Mouse (Mus musculus): ENCODE data around the gene Zfp541.

Zfp541 gene

DNA sequence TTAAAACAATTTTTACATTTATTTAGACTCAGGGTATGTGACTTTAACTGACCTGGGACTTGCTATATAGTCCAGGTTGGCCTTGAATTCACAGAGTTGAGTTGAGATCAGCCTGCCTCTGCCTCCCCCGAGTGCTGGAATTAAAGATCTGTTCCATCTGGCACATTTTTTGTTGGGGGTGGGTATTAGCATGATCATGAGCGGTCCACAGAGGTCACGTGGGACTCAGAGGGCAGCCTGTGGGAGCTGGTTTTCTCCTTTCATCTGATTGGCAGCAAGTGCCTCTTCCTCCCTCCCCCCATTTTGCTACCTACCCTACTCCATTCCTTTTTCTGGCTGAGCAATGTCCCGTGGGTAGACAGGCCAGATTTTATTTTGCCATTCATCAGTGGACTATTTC is 19.0 kb downstream of the Zfp541 start:
- no peak for DNase-seq (ENCODE audit: low read depth)

DNA sequence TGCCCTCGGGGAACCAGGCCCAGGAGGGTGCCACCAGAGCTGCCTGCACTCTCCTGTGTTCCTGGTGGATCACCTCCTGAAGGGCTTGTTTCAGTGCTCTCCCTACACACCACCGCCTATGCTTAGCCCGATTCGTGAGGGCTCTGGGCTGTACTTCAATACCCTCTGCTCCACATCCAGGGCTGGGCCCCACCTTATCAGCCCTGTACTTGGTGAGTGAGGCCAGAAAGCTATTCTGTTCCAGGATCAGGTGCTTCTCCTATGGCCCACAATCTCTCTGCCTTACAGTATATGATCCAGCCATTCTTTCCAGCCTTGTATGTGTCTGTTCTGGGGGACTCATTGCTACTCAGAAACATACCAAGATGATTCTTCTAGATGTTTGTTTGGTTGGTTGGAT is 21.7 kb downstream of the Zfp541 start:
- no peak for DNase-seq (ENCODE audit: low read depth)

DNA sequence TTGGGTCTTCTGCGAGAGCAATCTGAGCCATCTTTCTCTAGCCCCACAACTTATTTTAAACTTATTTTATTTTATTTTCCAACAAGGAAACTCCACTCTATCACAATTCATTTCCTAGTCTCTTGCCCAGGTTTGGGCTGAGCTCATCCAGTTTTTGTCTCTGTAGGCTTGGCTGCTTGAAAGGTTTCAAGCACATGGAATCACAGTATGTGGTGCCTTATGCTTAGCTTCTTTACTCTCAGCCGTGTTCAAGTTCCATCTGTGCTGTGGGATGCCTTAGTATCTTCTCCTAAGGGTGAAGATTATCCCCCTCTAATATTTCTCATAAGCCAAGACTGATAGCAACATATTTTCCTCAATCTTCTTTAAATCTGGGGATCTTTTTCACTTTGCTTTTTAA is 26.0 kb downstream of the Zfp541 start:
- DNase-seq (ENCODE audit: low read depth) = no peak

DNA sequence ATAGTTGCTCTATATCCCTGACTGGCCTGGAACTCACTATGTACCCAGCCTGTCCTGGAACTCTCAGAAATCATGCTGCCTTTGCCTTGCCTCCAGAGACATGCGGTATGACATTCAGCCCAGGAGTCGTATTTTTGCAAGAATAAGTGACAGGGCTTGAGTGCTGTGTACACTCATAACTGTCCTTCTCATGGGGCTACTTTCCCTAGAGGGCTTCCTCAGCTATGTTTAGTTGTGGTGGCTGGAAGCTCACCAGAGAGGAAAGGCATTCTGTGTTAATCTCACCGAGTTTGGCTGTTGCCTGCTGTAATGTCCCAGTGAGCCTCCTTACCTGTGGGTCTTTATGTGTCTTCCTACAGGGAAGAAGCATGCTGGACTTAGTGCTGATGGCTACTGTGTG is 33.0 kb downstream of the Zfp541 start:
- no peak for DNase-seq (ENCODE audit: low read depth)

DNA sequence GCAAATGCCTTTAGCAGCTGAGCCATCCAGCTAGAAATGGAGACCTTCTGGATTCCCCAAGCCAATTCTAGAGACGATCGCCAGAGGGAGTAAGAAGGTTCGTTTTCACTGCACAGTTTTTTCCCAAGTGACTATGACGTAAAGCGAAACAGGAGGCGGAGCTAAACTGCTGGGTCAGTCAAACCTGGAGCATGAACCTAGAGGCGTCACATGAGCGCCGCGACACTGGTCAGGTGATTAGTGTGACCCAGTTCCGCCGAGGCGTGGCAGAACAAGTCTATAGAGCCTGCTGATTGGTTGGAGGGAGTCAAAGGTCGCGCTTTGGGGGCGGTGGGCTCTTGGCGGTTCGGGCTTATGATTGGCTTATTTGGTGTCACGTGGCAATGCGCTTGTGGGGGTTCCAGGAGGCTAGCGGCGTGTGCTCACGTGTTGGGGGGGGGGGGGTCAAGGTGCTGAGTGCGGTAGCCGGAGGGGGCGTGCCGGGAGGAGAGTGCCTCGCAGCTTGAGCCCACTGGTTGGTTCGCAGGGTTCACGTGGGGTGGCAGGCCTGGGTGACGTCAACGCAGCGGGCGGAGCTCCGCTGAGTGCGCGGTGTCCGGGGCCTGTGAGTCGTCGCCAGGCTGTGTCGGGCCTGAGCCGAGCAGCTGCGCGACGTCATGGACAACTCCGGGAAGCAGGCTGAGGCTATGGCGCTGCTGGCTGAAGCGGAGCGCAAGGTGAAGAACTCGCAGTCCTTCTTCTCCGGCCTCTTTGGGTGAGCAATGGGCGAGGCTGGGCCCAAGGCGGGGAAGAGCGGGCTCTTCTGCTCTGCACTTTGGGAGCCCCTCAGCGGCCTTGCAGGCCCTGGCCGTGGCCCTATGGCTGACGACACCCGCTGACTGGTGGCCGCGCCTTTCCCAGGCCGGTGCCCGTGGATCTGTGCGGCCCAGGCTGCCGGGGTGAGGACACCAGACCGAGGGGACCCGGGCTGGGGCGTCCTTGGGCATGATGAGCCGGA is 36.7 kb downstream of the Zfp541 start, which contains the start of gene Napa:
Gene Napa, plus strand, starts transcription at position 438 of the 997 bp plus-strand sequence.
- DNase-seq (ENCODE audit: low read depth) = peak; percentile 100

DNA sequence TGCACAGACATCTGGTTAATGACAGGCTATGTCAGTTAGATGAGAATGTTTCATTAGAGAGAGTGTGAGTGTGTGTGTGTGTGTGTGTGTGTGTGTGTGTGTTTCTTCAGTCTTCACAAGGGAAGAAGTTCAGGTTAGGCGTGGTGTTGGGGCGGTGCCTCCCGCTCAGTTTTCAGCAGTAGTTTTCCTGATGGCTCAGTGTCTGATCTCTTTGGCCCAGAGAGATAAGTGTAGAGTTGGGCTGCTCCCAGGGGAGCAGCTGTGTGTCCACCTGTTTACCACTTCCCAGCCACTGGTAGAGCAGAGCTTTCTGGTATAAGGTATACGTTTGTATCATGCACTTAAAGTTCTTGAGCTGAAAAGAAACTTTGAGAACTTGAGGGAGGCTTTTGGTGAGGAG is 38.3 kb downstream of the Zfp541 start:
- DNase-seq (ENCODE audit: low read depth) = no peak

DNA sequence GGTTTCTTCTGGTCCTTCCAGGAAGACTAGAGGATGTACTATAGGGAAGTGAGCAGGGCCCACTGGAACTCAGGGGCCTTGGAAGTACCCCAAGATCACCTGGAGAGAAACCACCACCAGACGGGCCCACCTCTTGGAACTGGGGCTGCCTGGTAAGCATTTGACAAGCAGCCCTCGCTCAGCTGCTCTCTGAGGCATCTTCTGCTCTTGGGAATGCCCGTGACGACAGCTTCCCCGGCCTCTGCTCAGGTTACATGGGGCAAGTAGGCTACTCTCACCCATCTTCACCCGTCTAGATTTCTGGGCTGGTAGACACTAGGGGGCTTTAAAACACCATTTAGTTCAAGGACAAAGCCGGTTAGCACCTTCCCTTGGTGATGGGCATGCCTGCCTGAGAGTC is 39.5 kb downstream of the Zfp541 start:
- no peak for DNase-seq (ENCODE audit: low read depth)

DNA sequence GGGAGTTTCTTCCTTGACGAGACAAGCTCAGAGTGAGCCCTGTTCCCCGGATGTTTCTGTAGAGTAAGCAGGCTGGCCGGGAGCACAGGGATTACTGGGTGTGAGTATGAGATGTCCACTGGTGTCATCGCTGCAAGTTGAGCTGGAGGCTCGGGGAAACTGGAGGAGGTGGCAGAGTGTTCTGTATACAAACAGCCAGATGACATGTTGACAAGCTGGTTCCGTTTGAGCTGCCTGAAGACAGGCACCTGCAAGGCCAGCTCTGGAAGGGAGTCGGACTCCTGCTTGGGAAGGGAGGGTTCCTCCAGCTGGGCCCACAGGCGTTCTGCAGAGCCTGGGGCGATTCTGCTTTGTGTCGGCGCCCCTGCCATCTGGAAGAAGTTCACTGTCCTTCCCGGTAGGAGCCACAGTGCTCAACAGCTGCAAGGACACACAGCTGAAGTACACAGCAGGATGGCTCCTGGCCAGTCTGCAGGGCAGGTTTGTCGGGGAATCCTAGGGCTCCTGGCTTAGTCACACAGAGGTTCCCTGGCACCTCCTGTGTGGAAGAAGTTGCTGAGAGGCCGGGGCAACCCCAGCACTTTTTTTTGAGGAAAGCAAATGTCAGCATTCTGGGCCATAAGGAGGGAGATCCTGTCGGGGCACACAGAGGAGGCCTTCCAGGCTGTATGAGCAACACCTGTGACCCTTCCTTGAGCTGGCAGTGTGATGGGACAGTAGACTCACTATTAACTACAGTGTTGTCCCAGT is 40.3 kb downstream of the Zfp541 start:
- no peak for DNase-seq (ENCODE audit: low read depth)

DNA sequence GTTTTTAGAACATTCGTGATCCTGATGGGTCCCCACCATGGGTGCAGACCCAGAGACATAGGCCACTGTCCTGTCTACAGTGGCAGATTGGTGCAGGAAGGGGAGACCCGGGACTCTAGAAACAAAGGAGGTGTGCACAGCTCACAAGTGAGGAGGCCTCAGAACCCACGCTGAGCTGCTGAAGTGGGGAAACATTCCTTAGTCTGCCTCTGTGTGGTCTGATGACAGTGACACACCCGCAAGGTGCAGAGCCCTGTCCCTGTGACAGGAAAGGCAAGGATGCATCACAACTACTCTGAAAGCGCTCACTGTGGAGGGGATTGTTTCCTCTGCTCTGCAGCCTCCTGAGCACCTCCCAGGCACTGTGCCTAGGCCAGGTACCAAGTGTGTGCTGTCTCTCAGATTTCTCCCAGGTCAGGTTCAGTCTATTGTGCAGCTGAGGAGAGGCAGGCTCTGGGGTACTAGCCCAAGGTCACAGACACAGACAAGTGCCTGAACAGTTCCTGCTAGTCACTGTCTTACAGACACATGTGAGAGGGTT is 41.1 kb downstream of the Zfp541 start:
- no peak for DNase-seq (ENCODE audit: low read depth)

DNA sequence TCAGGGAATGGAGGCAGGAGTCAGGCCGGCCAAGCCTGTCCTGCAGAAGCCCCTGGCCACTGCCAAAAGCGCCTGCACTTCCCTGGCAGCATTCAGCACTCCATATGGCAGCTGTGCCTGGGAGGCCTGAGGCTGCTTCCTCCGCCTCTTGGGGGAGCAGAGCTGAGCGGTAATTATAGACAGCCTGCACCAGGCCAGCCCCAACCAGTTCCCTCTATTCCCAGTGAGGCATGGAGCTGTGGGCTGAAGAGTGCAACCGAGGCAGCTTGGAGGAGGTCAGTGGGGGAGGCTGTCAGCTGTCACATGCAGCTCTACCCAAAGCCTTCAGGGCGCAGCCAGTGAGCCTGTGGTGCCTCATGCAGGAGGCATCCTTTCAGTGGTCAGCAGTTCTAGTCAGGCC is 42.1 kb downstream of the Zfp541 start:
- DNase-seq (ENCODE audit: low read depth) = peak; percentile 64

DNA sequence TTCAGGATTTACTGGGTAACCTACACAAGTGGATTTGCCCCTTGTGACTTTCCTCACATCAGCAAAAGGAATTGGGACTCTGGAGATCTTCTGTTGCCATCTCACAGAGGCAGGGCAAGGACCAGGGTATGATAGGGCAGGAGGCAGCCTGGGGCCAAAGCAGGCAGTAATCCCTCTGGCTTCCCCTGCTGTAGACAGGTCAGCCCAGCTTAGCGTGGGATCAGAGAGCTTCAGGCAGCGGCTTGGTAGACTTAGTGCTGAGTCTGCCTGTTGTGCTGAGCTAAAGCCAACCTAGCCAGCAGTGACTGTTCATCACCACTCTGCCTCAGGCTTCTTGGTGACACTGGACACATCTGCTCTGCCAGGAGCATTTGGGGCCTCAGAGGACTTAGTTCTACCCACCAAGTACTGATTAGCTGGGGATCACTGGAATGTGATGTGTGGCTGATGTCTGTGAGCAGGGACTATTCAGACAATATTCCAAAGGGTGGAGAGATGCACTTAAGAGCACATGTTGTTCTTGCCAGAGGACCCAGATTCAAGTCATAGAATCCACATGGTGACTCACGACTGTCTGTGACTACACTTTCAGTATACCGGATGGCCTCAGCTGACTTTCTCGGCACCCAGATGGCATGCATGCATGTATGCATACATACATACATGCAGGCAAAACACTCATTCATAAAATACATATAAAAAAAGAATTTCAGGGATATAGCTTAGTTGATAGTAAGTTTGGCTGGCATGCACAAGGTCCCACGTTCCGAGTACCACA is 43.2 kb downstream of the Zfp541 start:
- DNase-seq (ENCODE audit: low read depth) = no peak

DNA sequence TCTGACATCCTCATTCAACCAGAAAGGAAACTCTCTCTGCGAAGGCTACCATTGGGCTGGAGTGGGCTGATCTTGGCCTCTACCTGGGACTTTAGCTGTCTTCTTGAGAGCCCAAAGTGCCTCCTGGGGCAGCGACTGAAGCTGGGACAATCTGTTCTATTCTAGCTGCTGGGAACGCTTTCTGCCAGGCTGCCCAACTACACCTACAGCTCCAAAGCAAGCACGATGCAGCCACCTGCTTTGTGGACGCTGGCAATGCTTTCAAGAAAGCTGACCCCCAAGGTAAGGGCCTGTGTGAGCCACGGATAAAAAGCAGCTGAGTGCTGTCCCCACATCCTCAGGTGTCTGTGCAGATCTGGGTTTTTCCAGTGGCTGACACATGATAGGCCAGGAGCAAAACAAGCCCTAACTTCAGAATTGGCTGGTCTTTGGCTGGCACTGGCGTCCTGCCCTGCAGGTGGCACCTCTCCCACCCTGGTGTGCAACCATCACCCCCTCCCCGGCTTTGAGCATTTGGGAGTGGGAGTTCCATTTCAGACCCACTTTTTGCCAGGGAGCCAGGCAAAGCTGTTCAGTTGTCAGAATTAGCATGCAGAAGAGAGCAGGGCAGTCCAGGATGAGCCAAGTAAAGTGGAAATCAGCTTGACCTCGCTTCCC is 47.4 kb downstream of the Zfp541 start:
- DNase-seq (ENCODE audit: low read depth) = no peak

DNA sequence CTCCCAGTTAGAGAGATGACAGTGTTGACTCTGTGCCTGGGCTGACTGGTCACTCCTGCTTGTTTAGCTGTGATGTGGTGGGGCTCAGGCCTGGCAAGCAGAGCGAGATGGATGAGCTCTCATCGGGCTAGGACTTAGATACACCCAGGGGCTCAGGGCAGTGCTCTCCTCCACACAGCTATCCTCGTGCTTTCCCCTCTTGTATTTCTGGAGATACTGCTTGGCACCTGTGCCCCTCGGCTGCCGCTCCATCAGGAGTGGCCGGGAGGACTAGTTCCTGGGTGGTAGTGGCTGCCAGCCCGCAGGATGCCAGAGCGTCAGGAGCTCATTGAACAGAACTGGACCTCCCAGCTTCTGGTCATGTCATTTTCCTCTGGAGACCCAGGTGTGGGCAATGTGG is 48.5 kb downstream of the Zfp541 start:
- DNase-seq (ENCODE audit: low read depth) = no peak

DNA sequence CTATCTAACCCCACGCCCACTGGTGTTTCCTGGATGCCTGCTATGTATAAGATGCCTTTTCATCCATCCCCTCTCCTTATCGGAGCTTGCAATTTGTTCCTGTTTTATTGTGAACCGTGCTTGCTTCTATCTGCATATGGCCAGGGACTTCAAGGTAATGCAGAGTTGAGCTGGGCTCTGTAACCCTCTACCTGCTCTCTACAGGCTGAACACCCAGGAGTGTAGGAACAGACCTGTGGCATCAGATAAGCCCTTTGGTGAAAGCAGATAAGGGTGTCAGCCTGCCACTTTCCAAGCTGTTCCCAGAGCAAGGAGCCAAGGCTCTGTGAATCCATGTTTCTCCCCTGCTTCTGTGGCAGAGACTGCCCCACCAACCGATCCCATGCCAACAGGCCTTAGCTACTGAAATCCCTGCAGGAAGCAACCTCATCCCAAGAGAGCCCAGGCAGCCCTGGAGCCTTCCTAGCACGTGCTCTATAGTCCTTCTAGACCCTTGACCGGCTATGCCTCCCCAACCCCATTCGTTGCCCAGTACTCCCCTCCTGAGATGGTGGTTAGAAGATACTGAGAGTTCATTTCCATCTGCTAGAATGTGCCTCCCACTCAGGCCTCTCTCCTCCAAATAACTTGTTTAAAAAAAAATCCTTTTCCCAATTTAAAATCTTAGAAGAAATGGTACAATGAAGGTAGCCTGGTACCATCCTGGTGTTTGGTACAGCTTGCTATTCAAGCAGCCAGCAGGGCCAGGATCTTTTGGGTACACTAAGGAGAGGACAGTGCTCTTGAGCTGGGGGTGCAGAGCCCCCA is 49.9 kb downstream of the Zfp541 start:
- no peak for DNase-seq (ENCODE audit: low read depth)

DNA sequence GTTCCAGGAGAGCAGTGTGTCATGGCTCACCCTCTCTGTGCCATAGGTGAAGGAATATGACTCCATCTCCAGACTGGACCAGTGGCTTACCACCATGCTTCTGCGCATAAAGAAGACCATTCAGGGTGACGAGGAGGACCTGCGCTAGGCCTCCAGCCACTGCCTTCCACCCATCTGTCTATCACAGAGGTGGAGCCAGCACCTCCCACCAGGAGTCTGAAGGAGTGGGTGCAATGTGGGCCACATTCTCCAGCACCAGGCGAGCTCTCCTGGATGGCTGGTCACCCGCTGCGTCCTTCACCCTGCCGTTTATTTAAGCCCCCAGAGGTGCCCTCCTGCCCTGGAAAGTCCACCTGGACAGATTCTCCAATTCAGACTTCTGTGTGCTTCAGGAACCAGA is 54.8 kb downstream of the Zfp541 start:
- no peak for DNase-seq (ENCODE audit: low read depth)

DNA sequence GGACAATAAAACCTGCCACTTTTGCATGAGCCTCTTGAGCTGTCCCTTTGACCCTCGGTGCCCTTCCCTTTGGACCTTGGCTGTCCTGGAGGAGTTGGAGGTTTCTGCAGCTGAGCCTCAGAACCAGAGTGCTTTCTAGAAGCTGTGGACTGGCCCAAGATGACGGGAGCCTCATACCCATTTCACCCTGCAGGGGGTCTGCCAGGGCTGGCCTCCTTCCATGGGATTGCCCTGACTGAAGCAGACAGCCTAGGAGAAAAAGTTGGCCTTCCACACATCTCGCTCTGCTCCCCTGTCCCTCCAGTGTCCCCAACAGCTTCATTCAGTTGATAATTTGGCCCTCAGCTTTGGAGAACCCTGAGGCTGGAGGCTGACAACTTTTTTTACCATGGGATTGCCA is 55.5 kb downstream of the Zfp541 start:
- DNase-seq (ENCODE audit: low read depth) = no peak

DNA sequence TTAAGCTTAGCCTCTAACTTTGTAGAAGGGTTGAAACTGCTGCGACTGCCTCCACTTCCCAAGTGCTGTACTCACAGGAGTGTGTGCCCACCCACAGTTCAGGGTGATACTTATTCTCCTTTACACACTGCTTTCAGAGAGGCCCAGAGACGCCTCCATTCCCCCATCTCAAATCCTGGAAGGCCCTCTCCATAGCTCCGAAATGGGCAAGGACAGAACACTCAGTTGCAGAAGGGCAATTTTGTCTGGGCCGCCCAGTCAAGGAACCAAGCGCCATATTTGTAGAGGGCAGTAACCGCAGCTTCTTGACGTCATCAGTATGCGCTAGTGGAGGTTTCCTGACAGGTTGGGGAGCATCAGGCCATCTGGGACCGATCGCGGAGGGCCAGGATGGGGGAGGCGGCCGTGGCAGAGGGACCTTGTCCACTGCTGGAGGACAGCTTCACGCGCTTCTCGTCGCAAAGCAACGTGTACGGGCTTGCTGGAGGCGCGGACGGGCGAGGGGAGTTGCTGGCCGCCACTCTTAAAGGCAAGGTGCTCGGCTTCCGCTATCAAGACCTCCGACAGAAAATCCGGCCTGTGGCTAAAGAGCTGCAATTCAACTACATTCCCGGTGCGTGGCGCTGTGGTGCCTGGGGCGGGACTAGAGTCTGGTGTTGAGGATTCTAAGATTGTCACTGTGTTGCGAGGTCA is 58.1 kb downstream of the Zfp541 start, which contains the start of gene Kptn:
Gene Kptn, plus strand, starts transcription at position 327 of the 693 bp plus-strand sequence.
- DNase-seq (ENCODE audit: low read depth) = peak; percentile 95

DNA sequence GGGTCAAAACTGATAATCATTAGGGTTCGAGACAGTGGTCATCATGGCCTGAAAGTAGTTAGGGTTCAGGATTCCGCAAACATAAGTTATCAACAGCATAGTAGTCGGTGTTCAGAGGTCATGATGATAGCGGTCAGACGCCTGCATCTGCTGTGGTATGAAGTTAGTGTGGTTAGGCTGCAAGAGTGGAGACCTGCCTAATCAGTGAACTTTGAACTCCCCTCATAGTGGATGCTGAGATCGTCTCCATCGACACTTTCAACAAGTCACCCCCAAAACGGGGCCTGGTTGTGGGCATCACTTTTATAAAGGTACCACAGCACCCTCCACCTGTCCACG is 58.6 kb downstream of the Zfp541 start:
- no peak for DNase-seq (ENCODE audit: low read depth)

DNA sequence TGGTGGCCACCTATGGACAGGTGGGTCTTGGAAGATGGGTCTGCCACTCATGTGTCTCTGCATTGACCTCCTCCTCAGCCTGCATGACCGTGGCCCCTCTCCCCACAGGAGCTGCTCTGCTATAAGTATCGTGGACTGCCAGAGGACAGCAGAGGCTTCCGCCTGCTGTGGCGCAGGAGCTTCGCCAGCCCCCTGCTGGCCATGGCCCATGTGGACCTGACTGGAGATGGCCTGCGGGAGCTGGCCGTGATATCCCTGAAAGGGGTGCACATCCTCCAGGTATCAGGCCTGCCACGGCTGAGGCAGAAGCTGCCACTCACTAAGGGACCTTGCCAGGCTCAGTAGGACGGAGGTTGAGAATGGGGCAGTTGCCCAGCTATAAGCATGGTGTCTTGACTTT is 64.2 kb downstream of the Zfp541 start:
- no peak for DNase-seq (ENCODE audit: low read depth)

DNA sequence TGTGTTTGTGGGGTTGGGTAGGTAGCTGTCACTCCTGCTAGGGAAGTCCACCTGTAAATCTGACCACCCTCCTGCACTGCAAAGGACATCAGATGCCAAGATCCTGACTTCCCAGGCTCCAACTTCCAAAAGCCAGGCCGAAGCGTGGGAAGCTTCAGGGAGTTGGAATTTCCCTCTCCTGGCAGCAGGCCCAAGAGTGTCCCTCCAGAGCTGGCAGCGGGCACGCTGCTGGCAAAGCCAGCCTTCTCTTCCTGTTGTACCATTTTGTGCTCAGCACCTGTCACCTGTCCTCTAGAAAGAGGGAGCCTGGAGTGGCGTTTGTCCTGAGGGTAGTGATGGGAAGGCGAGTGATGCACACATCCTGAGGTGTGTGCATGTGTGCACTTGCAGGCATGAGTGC is 66.7 kb downstream of the Zfp541 start:
- no peak for DNase-seq (ENCODE audit: low read depth)

Measured in NIH3T3 (cell line).